Comparison of ENCODE assay signal across 12 mouse cellular contexts in the genomic region with DNA sequence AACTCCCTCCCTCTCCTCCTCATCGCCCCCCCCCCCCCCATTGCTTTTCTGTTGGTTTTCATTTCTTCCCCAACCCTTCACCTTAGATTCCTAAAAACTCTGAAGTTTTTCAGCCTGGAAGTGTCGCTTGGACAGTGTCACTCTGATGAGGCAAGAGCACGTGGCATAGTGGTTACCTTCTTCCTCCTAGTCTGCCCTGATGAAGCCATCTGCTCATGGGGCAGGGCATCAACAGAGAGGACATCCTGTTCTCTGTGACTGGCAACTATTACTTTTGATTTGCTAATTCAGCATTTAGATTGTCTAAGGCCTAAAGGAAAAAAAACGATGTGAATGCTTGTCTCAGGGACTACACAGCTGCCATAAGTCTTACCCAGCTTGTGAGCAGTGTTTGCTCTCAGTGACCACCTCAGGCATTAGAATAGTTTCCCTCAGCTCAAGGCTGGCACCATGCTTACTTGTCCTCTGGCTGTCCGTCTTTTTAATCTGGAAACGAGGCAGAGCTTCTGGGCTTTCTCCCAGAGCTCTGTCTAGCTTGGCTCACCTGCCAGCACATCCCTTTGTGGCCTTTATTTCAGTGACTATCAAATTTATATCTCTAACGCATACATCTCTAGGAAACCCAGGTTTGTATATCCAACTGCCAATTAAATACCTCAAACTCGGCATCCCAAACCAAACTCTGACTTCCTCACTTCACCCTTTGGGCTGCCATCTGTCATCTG.
A peak's percentile ranks its signal among the peaks of the same experiment; 100 is the strongest.
DNase-seq lines count a peak whose midpoint lies in the region; ATAC-seq lines count a peak whose summit lies in the region.
"Had no signal": no experiment of that assay in that cellular context is flagged by ENCODE, and none has a peak within 500 bp of the region (broad histone marks: within the 10 kb centered on the region; RNA-seq: fewer than 3 reads in every experiment).

No protein-coding gene starts in this region.

- no peak overlapping the region for H3K4me2 ChIP-seq in heart, embryonic 11.5 days
- H3K4me2 ChIP-seq in midbrain, embryonic 11.5 days: no peak overlapping the region
- no peak overlapping the region for H3K4me2 ChIP-seq in midbrain, embryonic 14.5 days (ENCODE audit: low read length)
- no peak overlapping the region for H3K4me2 ChIP-seq in intestine, embryonic 16.5 days (ENCODE audit: low read depth, low read length)
- H3K4me2 ChIP-seq: liver, embryonic 13.5 days; midbrain, embryonic 15.5 days had no signal

- WGBS in heart, embryonic 11.5 days (ENCODE audit: insufficient replicate concordance): 48% methylated on average over 7 of the region's 8 CpGs
- 61% methylated on average over 7 of the region's 8 CpGs for WGBS in midbrain, embryonic 11.5 days
- WGBS in midbrain, embryonic 14.5 days: 57% methylated on average over 7 of the region's 8 CpGs
- 61% methylated on average over 7 of the region's 8 CpGs for WGBS in intestine, embryonic 16.5 days

- no peaks in the 10 kb centered on the region for H3K9me3 ChIP-seq in heart, embryonic 11.5 days (replicated peaks; ENCODE audit: control insufficient read depth, low read length)
- H3K9me3 ChIP-seq in midbrain, embryonic 11.5 days (ENCODE audit: control insufficient read depth, low read length): no peaks in the 10 kb centered on the region
- no peaks in the 10 kb centered on the region for H3K9me3 ChIP-seq in midbrain, embryonic 14.5 days (ENCODE audit: control insufficient read depth, low read length)
- H3K9me3 ChIP-seq in intestine, embryonic 16.5 days (ENCODE audit: control insufficient read depth, low read length): no peaks in the 10 kb centered on the region
- H3K9me3 ChIP-seq: liver, embryonic 13.5 days; midbrain, embryonic 15.5 days had no signal

- H3K4me3 ChIP-seq in heart, embryonic 11.5 days (ENCODE audit: low read depth, low read length): no peak overlapping the region
- H3K4me3 ChIP-seq in midbrain, embryonic 11.5 days (ENCODE audit: low read depth, low read length): no peak overlapping the region
- no peak overlapping the region for H3K4me3 ChIP-seq in midbrain, embryonic 14.5 days (replicated peaks; ENCODE audit: low read depth, low read length)
- H3K4me3 ChIP-seq in intestine, embryonic 16.5 days (ENCODE audit: low read length): no peak overlapping the region
- H3K4me3 ChIP-seq: liver, embryonic 13.5 days; midbrain, embryonic 15.5 days had no signal

- peaks cover 2% of the 10 kb centered on the region; the same call in 1 of the 2 replicates for H3K27me3 ChIP-seq in heart, embryonic 11.5 days (ENCODE audit: control insufficient read depth, insufficient read depth, low read length)
- H3K27me3 ChIP-seq in midbrain, embryonic 11.5 days (ENCODE audit: control insufficient read depth, insufficient read depth, low read length): no peaks in the 10 kb centered on the region
- no peaks in the 10 kb centered on the region; the same call in 1 of the 2 replicates for H3K27me3 ChIP-seq in midbrain, embryonic 14.5 days (ENCODE audit: control insufficient read depth, insufficient read depth, low read length)
- H3K27me3 ChIP-seq in intestine, embryonic 16.5 days (replicated peaks; ENCODE audit: control insufficient read depth, insufficient read depth, low read length): no peaks in the 10 kb centered on the region
- H3K27me3 ChIP-seq: liver, embryonic 13.5 days; midbrain, embryonic 15.5 days had no signal

- H3K36me3 ChIP-seq in heart, embryonic 11.5 days (ENCODE audit: control insufficient read depth, insufficient read depth, low read length): no peaks in the 10 kb centered on the region
- no peaks in the 10 kb centered on the region for H3K36me3 ChIP-seq in midbrain, embryonic 11.5 days (ENCODE audit: control insufficient read depth, insufficient read depth, low read length)
- H3K36me3 ChIP-seq in midbrain, embryonic 14.5 days (ENCODE audit: control insufficient read depth, insufficient read depth, low read length): no peaks in the 10 kb centered on the region
- no peaks in the 10 kb centered on the region for H3K36me3 ChIP-seq in intestine, embryonic 16.5 days (ENCODE audit: control insufficient read depth, insufficient read depth, low read length)
- H3K36me3 ChIP-seq: liver, embryonic 13.5 days; midbrain, embryonic 15.5 days had no signal

- no peak overlapping the region for H3K9ac ChIP-seq in heart, embryonic 11.5 days (ENCODE audit: low read depth, low read length)
- H3K9ac ChIP-seq in midbrain, embryonic 11.5 days (ENCODE audit: low read length): no peak overlapping the region
- H3K9ac ChIP-seq in midbrain, embryonic 14.5 days (replicated peaks; ENCODE audit: low read length): no peak overlapping the region
- H3K9ac ChIP-seq in intestine, embryonic 16.5 days (ENCODE audit: low read depth, low read length): no peak overlapping the region
- H3K9ac ChIP-seq: liver, embryonic 13.5 days; midbrain, embryonic 15.5 days had no signal

- ATAC-seq in heart, embryonic 11.5 days (replicated peaks; ENCODE audit: insufficient number of reproducible peaks, low FRiP score, low TSS enrichment): no peak
- ATAC-seq in midbrain, embryonic 11.5 days (ENCODE audit: low FRiP score): 0 out of 2 replicates have a peak, but pooled peaks have one; percentile 46
- no peak for ATAC-seq in midbrain, embryonic 14.5 days (ENCODE audit: low FRiP score, low TSS enrichment)
- ATAC-seq in megakaryocyte progenitor cell, adult 5-6 weeks (replicated peaks; ENCODE audit: poor library complexity): peak; percentile 97
- no peak for ATAC-seq in intestine, embryonic 16.5 days

- peak; percentile 14 for DNase-seq in heart, adult 8-10 months (ENCODE audit: low spot score)
- DNase-seq in midbrain, embryonic 11.5 days (ENCODE audit: low spot score, missing footprints): no peak
- no peak for DNase-seq in midbrain, embryonic 14.5 days
- peak; percentile 34 for DNase-seq in cerebellum, adult 9-11 months
- DNase-seq in thymus, adult 18-20 months: no peak
- DNase-seq: liver, embryonic 13.5 days; thymus, postnatal 36 days had no signal

- no peak overlapping the region for H3K27ac ChIP-seq in heart, embryonic 11.5 days (ENCODE audit: low read depth, low read length)
- H3K27ac ChIP-seq in midbrain, embryonic 11.5 days (ENCODE audit: low read depth, low read length): no peak overlapping the region
- H3K27ac ChIP-seq in midbrain, embryonic 14.5 days (replicated peaks; ENCODE audit: low read depth, low read length): no peak overlapping the region
- no peak overlapping the region for H3K27ac ChIP-seq in intestine, embryonic 16.5 days (ENCODE audit: low read length)
- H3K27ac ChIP-seq: kidney, postnatal 0 days; liver, embryonic 13.5 days; midbrain, embryonic 15.5 days had no signal

- peaks cover 4% of the 10 kb centered on the region; the same call in 1 of the 2 replicates for H3K4me1 ChIP-seq in heart, embryonic 11.5 days (ENCODE audit: control insufficient read depth, insufficient read depth, low read length)
- H3K4me1 ChIP-seq in midbrain, embryonic 11.5 days (ENCODE audit: control insufficient read depth, insufficient read depth, low read length): no peaks in the 10 kb centered on the region
- H3K4me1 ChIP-seq in midbrain, embryonic 14.5 days (ENCODE audit: control insufficient read depth, insufficient read depth, low read length): peaks cover 9% of the 10 kb centered on the region
- no peaks in the 10 kb centered on the region for H3K4me1 ChIP-seq in intestine, embryonic 16.5 days (ENCODE audit: control insufficient read depth, insufficient read depth, low read length)

Comparison
In these comparisons a context has a peak if more than half of its experiments do, and no peak if none do; other contexts are left out.
1. ATAC-seq: peak in midbrain, embryonic 11.5 days (single experiment) and megakaryocyte progenitor cell, adult 5-6 weeks (single experiment); none in heart, embryonic 11.5 days (single experiment), midbrain, embryonic 14.5 days (single experiment) and intestine, embryonic 16.5 days (single experiment).
2. DNase-seq: peak in heart, adult 8-10 months (single experiment) and cerebellum, adult 9-11 months (single experiment); none in midbrain, embryonic 11.5 days (single experiment), midbrain, embryonic 14.5 days (single experiment) and thymus, adult 18-20 months (0 of 2).